Mouse (Mus musculus): ENCODE measurements around the gene Map4.

GRCm38 (mm10) chr9:110020405-110020804, 89.1 kb downstream of the Map4 start:
- TF ChIP-seq POLR2A (IDR thresholded peaks at IDR 0.05; ENCODE audit: borderline replicate concordance, extremely low read depth, insufficient read depth, insufficient read length, poor library complexity, severe bottlenecking) (no peak), CTCF (IDR thresholded peaks at IDR 0.05; ENCODE audit: borderline replicate concordance, extremely low read depth, insufficient read depth, insufficient read length) (no peak)
